Mouse (Mus musculus): ENCODE measurements at regions not wholly inside any gene's neighbourhood (a gene's known extent, or its start where the extent isn't known, plus 50 kb on each side); places are given as distances from the start of the nearest gene placed in this dataset.

DNA sequence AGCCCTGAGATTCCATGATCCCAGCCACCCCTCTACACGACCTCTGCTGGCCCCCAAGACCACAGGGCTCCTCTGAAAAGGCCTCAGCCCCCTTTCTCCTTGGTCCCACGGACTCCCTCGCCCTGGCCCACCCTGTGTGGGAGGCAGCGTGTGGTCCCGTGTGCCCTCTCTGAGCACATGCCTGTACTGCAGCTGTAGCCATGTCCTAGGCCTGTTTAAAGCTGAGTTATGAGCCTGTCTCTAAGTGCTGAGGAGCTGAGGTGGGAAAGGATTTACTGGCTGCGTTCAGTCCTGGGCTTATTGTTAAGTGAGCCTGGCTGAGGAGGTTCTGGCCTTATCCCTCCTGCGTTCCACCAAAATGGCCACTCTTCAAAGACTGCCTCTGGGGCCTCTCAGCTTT is 102.6 kb downstream of the Vegfa start:
- DNase-seq (ENCODE audit: low read depth, low spot score), result no peak

DNA sequence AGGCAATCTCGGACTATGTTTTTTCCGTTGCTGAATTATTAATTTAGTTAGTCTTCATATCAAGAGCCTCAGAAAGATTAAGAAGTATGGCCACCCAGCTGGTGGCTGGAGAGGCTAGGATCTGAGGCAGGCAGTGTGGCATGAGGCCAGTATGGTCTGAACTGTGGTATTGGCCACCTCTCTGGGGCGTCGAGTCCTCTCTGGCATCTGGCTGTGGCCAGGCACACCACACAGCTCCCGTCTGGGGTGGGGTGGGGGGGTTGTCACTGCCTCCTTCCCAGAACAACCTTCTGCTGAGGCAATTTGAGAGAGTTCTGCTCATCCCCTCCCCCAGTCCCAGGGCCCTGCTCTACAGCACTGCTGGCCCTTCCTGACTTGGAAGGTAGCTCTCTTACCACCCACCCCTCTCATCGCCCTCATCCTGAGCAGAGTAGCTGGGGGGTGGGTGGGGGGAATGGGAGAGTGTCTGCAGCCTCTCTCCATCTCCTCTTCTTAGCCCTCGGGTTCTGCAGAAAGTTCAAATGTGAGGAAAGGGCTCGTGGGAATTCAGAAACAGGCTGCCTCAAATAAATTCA is 103.2 kb downstream of the Vegfa start:
- DNase-seq (ENCODE audit: low read depth, low spot score), result no peak

DNA sequence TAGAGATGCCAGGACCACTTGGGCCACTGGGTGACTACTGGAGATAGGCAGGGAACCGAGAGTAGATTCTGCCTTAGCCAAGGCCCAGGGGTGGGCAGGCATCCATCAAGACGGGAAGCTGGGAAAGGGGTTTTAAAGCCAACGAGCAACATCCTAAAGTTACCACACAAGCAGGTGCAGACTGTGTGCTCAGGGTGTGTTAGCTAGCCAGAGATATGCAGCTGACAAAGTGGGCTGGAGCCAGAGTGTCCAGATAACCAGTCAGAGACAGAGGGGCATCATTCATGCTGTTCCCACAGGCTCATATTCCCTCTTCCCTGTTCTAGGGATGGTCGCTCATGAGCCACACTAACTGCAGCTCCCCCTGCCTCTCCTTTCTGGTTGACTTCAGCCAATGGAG is 104.2 kb downstream of the Vegfa start:
- DNase-seq (ENCODE audit: low read depth, low spot score), result no peak

DNA sequence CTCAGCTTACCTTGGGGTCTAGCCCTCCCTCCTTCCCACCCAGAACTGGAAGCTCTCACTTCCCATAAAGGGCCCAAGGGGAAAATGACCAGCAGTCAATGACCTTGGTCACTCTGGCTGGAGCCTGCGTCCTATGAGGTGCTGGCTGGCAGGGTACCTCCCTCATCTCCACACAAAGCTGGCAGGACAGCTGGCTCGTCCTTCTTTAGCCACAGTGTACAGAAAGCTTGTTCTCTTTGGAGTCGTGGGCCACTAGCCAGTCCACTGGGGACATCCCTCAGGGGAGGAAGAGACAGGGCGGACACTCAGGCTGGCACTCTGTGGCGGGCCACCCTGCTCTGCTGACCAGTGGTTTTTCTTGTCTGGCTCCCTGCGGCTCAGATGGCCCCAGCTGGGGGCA is 106.3 kb downstream of the Vegfa start:
- no peak for DNase-seq (ENCODE audit: low read depth, low spot score)

- DNase-seq (ENCODE audit: low read depth, low spot score), result no peak
Measured at GRCm38 (mm10) chr17:45924595-45924994, 107.6 kb downstream of the Vegfa start.

DNA sequence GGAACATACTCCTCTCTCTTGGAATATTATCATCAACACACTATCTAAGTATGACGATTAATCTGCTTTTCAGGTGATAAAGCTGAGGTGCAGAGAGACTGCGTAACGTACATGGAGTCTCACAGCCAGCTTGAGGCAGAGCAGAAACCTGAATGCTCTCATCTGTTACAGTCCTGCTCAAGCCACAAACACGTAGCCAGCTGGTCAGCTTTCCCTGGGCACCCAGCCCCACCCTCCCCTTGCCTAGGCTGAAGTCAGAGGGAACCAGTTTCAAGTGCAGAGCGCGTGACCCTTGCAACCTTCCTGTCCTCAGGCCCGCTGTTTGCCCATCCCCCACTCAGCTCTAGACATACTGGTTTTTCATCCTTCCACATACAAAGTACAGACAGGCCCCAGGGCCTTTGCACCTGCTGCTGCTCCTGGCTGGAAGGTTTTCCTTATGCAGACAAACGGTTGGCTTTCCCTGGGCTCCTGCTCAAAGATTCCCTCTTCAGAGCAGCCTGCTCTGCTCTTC is 108.9 kb downstream of the Vegfa start:
- no peak for DNase-seq (ENCODE audit: low read depth, low spot score)

DNA sequence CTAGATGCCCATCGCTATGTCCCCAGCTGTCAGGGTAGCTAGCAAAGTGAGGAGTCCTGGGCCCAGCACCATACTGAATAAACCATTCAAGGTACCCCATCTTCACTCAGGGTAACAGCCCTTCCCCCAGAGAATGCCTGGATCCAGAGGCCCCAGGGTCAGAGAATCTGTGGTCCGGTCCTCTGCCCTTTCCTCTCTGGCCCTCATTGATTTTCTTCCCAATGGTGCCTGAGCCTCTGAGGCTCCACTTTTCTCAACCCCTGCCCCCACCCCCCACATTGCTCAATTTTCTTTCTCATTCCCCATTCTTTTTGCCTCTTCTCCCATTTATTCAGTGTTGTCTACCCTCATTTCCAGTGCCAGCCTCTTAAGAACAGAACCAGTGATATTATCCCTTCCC is 114.5 kb downstream of the Vegfa start:
- DNase-seq (ENCODE audit: low read depth, low spot score), result no peak

- no peak for DNase-seq (ENCODE audit: low read depth, low spot score)
Measured at GRCm38 (mm10) chr17:45916937-45917336, 115.2 kb downstream of the Vegfa start.

DNA sequence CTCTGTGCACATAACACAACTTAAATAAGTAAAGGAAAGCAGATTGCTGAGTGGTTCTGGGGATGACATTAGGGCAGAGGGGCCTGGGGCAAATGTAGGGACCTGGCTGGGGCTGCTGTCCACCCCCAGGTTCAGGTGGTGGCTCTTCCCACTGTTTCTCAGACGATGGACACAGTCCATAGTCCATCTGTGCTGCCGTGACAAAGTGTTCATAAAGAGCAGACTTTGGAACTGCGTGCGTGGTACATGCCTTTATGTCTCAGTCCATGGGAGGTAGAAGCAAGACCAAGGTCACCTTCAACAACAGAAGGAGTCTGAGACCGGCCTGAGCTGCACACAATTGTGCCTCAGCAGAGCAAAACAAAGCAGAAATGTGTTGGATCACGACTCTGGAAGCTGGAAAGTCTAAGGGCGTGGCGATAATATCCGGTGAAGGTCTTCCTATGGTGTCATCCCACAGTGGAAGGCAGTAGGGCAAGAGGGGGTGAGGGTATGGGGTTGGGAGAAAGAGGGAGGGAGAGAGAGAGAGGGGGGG is 117.4 kb downstream of the Vegfa start:
- DNase-seq (ENCODE audit: low read depth, low spot score), result no peak

DNA sequence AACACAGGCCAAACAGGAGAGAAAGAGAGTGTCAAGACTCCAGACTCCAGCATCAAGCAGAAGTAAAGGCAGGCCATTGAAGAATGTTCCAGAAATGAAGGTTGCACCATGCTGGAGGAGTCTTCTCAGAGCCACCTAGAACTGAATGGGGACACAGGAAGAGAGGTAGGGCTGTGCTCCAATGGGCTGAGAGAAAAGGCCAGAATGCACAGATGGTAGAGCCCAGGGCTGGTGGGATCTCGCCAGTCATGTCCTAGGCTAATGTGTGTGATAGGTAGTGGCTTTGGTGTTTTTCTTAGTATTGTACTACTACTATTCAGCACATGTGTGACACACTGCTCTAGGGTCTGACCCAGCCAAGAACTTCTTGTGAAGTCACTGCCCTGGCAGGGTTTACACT is 117.9 kb downstream of the Vegfa start:
- no peak for DNase-seq (ENCODE audit: low read depth, low spot score)

DNA sequence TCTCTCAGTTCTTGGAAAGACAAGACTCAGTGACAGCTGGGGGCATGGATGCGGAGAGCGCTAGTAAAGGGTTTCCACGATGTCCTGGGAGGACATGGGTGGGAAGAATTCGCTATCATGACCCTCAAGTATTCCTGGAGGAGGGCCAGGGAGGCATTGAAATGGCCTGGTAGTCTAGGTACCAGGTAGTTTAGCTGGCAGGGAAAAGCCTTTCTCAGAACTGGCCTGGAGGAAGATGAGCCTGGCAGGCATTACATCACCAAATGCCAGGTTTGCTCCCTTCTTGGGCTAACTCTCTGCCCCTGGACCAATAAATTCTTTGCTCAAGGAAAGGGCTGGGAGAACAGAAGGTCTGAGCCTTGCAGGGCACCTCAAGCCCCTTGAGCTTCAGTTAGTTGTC is 118.5 kb downstream of the Vegfa start:
- DNase-seq (ENCODE audit: low read depth, low spot score), result no peak

DNA sequence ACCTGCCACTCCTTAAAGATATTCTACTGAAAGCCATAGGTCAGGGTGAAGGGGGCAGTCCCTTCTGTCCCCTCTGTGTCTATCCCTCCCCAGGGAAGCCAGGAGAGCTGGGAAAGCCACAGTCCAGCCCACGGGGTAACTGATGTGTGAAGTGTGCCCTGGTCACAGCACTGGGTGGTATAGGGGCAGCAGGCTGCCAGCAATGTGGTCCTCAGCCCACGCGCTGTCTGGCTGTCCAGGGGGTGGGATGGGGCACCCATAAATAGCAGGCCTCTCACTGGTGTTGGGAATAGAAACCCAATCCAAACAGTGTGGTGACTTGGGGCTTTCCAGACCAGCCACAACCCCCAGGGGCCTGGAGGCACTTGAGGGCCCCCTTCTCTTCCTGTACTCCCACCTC is 120.0 kb downstream of the Vegfa start:
- no peak for DNase-seq (ENCODE audit: low read depth, low spot score)

DNA sequence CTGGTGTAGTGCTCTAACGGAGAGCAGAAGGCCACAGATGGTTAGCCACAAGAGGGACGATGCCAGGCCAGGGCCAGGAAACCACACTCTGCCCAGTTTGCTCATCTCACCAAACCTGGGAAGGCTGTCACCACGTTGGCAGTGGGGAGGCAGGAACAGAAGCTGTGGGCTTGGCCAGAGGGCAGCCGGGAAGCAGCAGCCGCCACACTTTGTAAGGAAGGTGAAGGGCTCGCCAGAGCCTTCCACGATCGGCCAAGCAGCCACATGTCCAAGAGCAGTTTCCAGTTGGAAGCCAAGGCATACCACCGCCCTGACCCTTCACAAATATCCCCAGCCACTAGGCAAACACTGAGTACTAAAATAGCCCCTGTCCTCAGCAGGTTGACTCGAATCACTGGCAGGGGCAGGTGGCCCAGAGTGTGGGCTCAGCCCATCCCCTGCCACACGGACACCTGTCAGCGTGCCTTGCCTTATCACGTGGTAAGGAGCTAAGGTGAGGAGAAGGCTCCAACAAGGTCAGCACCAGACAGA is 120.9 kb downstream of the Vegfa start:
- DNase-seq (ENCODE audit: low read depth, low spot score), result no peak

GRCm38 (mm10) chr17:45910245-45910644 is 121.9 kb downstream of the Vegfa start:
- no peak for DNase-seq (ENCODE audit: low read depth, low spot score)

GRCm38 (mm10) chr17:45907587-45907986 is 124.6 kb downstream of the Vegfa start:
- DNase-seq (ENCODE audit: low read depth, low spot score), result no peak

- DNase-seq (ENCODE audit: low read depth, low spot score), result no peak
Measured at GRCm38 (mm10) chr17:45905596-45905995, 126.6 kb downstream of the Vegfa start.

DNA sequence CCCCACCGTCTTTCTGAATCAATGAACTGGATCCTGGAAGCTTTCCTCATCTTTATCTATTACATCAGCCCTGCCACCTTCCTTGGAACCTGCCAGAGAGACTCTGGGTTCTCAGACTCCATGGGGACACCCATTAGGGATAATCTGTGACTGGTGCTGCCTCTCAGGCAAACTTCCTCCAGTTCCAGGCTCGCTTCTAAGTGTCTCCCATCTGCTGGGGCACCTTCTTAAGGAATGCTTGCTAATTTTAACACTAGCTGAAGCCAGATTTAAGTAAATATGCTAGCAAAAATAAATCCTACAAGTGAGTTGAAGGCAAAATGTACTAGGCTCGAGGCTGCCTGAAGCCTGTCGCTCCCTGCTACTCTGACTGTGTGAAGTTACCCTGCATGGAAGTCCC is 127.9 kb downstream of the Vegfa start:
- DNase-seq (ENCODE audit: low read depth, low spot score), result no peak

GRCm38 (mm10) chr17:45903294-45903693 is 128.9 kb downstream of the Vegfa start:
- DNase-seq (ENCODE audit: low read depth, low spot score), result no peak

DNA sequence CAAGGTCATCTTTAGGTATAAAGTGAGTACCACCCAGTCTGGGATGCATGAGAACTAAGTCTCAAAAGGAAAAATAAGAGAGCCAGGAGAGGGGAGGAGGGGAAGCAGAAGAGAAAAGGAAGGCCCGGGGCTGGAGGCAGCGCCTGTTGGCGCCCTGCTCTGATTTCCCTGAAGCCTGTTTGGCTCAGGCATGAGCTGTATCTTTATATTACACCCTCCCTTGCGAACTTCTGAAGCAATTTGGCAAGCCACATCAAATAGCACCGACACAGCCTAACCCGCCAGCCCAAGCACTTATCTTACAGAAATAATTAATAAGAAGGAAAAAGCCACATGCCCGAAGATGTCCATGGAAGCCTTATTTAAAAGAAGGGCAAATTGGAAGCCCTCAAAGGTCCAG is 129.5 kb downstream of the Vegfa start:
- no peak for DNase-seq (ENCODE audit: low read depth, low spot score)

GRCm38 (mm10) chr17:45896922-45897302 is 135.3 kb downstream of the Vegfa start:
- DNase-seq (ENCODE audit: low read depth, low spot score), result no peak

GRCm38 (mm10) chr17:45896142-45896921 is 135.8 kb downstream of the Vegfa start:
- no peak for DNase-seq (ENCODE audit: low read depth, low spot score)

- DNase-seq (ENCODE audit: low read depth, low spot score), result no peak
Measured at GRCm38 (mm10) chr17:45894166-45894565, 138.0 kb downstream of the Vegfa start.

DNA sequence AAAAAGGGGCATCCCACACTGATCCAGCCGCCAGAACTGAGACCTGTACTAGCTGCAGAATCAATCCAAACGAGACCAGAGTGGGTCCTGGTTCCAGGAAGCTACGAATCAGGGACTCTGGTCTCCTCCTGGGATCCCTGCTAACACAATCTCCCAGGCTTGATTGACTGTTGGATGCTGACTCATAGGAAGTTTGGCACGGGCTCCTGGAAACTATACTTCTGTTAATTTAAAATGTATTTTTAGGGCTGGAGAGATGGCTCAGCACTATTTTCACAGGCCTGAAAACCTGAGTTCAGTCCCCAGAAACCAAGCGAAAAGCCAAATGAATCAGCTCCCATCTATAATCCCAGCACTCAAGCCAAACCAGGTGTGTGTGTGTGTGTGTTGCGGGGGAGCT is 138.5 kb downstream of the Vegfa start:
- no peak for DNase-seq (ENCODE audit: low read depth, low spot score)

Data from embryo, embryonic 11.5 days (tissue).